Mouse (Mus musculus): Measurements from ENCODE around the gene Ldlrad3.

Ldlrad3 gene

DNA sequence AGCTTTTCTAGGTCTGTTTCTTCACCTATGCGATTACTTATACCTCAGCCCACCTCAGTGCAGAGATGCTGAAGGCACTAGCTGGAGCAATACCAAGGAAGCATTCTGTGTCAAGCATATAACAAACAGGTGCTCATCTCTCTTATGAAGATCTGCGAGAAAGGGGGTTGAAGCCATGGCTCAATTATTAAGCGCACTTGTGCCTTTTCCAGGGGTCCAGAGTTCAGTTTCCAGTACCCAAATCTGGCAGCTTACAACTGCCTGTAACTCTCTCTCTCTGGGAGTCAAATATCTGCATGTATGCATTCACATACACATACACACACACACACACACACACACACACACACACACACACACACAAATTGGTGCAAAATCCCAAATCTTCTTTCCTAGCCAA is 72.4 kb downstream of the Ldlrad3 start:
- DNase-seq (ENCODE audit: low spot score) = no peak

DNA sequence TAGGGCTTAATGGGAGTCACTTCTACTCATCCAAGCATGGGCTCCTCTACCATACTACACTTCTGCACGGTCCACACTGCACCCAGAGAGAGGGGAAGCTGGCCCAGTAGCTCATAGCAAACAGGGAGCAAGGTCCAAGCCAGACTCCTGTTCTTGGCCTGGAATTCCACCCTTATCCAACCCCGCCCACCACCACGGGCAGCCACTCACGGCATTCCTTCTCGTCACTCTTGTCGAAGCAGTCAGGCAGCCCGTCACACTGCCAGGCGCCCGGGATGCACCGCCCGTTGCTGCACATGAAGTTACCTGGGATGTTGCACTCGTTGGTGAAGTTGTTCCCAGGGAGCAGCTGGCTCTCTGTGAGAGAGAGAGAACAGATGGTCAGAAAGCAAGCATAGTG is 72.9 kb downstream of the Ldlrad3 start:
- no peak for DNase-seq (ENCODE audit: low spot score)

DNA sequence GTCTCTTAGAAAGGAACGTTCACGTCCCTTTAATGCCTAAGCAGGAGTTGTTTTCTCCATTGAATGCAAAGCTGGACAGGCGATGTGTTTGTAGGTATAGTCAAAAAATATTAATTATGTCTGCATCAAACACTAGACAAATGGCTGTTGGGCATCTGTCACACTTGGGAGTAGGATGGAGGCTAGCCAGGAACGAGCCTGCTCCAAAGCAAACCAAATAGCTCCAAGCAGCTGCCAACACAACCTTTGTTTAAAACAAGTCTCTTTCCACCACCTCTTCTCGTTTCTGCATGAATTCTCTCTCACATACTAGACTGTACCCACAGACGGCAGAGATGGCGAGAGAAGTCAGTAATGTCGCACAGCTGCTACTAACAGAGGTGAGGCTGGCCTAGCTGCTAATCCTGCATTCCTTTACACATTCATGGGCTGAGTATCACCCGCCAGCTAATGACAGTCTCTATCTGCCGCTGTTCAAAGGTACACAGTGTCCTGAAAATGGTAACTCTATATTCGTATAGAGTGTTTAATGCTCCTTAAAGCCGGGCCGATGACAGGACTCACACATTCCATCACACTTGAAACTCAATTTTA is 74.2 kb downstream of the Ldlrad3 start:
- DNase-seq (ENCODE audit: low spot score) = no peak

DNA sequence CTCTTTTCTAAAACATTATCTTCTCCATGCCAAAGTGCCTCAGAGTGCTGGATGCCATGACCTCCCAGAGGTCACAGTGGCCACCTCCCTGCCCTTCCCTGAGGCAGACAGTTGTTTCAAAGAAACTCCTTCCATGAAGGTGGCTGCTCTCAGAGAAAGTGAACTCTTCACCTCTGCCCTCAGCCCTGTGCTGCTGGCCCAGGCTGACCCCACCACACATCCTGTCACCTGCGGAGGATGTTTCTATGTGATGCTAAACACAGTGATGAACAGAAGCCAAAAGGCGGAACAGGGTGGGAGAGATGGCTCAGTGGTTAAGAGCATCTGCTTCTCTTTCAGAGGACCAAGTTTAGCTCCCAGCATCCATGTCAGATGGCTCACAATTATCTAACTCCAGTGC is 75.9 kb downstream of the Ldlrad3 start:
- DNase-seq (ENCODE audit: low spot score) = no peak

DNA sequence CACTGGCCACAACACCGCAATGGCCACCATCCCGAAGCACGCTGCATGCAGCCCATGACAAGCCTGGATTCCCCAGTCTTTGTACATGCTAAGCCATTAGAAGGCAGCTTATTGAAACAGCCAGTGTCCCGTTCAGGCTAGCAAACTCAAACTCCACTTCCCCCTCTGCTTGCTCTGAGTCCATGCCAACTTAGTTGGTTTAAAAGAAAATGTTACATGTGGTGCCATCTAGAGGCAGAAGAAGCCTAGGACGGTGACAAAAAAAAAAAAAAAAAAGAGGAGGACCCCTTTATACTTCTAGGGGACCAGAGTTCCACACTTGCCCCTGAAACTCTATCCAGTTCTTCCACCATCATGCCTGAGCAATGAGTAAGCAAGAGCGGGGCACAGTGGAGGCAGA is 78.9 kb downstream of the Ldlrad3 start:
- no peak for DNase-seq (ENCODE audit: low spot score)

DNA sequence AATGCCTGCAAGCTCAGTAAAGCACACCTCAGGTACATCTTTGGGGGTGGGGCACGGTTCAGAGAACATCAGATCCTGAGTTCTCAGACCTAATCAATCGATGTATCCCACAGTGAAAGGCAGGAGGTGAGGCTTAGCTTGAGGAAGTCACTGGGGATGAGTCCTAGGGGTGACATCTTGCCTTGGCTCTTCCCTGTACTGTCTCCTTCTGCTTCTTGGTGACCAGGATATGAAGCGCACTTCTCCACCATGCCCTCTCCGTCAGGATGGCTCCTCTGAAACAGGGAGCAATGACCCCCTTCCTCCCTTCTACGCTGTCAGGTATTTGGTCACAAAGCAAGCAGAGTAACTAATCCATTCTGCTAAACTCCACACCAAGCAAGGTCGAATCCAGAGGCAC is 79.5 kb downstream of the Ldlrad3 start:
- DNase-seq (ENCODE audit: low spot score) = no peak

DNA sequence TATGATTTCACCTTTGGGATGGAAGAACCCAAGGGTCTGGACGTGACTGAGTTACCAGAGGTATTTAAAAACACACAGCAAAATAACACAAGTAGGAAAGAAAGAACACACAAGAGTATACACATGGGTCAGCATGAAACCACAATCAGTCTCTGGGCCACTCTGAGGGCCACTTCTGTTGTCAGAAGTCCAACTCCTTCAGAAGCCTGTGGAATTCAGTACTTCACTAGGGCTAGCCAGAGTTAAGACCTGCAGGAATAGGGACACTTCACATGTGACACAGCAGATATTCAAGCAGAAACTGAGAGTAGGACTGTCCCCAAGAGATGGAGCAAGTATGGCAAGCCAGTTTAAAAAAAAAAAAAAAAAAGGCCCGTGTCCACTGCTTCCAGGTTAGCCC is 80.7 kb downstream of the Ldlrad3 start:
- DNase-seq (ENCODE audit: low spot score) = no peak

DNA sequence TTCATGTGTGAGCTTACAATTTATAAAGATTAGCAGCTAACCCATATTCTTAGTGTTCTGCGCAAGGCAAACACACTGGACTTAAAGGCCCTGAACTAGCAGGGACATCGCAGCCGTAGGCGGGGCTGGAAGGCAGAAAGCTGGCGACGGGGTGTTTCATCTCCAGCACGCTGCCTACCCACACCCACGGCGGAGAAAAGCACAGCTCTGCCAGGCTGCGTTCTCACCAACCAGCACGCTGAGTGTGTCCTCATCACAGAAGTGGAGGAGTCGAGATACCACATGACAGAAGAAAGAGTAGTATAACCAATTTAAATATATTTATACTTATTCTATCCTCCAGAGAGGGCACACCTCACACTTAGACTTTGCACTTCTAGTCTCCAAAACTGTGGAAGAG is 82.2 kb downstream of the Ldlrad3 start:
- no peak for DNase-seq (ENCODE audit: low spot score)

DNA sequence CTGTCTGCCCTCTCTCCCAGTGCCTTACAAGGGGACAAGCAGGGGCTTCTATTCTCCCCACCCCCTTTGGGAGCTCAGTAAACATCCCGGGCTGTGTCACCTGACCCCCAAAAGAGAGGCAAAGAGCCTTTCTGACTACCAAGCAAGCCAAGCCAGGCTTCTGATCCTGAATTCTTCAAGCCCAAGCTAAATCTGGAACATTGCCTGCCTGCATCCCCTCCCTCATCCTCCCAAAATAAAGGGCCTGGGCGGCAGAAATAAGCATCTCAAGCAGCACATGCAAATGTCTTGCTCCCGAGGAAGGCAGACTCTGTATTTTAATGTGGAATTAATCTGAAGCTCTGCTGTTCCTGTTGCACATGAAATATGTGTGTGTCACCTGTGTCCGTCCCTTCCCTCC is 85.7 kb downstream of the Ldlrad3 start:
- no peak for DNase-seq (ENCODE audit: low spot score)

DNA sequence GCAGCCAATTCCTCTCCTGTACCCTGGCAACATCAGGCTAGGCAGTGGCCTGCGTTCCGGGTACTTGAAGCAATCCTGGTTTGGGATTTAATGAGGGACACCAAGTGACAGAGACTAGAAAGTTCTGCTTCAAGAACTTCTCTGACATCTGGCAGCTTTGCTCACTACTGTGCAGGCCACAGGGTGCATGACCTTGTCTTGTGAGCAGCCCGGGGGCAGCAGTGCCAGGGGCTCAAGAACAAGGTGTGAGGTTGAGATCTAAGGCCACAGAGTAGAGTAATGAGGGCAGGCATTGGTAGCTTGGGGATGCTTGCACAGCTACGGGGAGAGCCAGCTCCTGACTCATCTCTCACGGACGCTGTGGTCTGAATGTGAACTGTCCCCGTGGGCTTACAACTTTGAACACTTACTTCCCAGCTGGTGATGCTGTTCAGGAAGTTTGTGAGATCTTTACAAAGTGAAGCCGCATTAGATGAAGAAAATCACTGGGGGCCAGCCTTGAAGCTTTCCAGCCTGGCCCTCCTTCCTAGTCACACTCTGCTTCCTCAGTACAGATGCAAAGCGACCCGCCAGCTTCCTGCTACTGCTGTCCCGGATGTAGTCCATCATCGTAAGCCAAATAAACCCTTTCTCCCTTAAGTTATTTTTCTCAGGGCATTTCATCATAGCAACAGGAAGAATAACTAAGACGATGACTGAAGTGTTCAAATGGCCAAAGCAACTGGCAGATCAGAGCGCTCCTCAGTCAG is 86.3 kb downstream of the Ldlrad3 start:
- no peak for DNase-seq (ENCODE audit: low spot score)

DNA sequence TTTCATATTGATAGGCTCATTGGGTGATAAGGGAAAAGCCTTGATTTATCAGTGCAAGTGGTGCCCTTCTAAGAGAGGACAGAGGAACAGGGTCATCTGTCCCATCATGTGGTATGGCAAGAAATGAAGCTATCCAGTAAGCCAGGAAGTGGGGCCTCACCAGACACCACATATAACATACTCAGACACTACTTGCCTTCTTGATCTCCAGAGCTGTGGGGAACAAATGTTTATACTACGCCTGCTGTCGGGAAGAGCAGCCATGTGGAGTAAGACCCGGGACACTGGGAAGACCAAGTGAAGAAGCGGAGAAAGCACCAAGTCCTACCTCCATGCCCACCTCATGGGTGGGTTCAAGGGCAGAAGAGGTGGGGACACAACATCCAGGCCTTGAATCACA is 86.9 kb downstream of the Ldlrad3 start:
- DNase-seq (ENCODE audit: low spot score) = no peak

DNA sequence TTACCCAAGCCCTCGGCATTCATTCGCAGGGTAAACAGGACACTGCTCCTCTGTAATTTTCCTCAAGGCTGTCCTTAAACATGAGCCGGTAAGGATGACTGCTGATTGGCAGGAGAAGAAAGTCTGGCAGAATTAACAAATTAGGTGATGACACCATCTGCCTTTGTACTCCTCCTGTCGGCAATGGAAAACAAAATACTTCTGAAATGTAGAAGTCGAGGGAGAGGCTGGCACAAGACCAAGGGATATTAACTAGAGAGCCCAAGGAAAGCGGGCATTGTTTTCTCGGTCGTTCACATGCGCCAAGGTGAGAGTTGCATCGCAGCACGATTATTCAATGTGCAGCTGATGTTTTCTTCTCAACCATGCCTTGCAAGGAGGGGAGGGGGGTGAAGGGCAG is 91.4 kb downstream of the Ldlrad3 start:
- no peak for DNase-seq (ENCODE audit: low spot score)

DNA sequence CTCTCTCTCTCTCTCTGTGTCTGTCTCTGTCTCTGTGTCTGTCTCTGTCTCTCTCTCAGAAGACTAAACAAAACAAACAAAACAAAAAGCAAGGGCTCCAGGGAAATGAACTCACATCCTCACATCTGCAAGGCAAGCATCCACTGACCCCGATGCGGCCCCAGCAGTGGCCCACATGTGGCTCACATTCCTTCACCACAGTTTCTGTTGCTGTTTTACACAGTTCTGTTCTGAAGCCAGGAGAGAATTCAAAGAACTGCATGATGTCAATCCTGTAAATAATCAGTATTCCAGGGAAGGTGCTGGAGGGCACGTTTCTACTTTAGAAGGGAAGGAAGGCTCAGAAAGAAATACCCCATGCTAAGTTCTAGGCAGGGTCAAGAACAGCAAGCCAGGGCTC is 91.9 kb downstream of the Ldlrad3 start:
- DNase-seq (ENCODE audit: low spot score) = no peak

DNA sequence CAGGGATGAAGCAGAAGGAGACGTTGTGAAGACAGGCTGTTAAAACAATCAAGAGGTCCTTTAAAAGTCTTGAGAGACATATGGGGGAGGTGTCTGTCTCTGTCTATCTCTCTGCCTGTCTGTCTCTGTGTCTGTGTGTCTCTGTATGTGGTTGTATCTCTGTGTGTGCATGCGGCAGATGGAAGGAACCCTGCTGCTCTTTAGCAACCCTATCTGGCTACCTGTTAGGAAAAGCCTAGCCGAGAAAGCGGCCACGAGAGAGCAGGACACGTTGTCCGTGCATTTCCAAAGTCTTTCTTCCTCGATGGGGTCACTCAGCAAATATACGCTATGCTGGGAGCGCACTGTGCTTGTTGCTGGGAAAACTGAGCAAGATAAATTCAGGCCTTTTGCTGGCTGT is 93.6 kb downstream of the Ldlrad3 start:
- DNase-seq (ENCODE audit: low spot score) = no peak

DNA sequence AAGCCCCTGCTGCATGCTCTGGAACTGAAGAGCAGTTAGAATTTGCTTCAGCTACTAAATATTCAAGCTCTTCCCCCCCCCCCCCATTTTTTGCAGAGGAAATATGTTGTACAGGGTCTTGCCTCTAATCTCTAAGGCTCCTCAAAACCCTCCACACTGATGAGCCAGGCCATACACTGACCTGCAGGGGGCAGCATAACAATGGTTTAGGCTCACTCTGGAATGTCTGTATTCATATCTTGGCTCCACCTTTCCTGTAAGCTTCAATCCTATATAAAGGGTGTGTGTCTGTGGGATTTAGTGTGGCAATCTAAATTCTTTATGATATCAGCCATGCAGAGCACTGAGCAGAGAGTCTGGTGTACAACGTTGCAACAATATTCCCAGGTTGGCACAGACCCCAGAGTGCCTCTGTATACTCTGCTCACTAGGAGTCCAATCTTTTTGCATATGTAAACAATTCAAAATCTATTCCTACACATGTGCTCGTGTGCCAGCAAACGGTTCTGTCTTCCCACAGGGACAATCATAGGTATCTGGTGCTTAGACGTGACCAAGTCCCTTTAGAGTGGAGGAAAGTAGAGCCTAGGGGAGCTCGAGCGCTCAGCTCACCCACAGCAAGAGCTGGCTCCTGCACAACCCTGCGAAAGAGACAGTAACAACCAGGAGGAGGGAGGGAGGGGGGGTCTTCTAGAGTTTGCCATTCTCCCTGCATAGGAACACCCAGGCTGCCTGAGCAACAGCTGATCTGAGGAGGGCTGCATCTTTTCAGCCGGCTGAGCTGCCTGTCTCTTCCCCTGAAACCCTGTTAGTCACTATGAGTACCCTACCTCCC is 94.5 kb downstream of the Ldlrad3 start:
- peak; percentile 92 for DNase-seq (ENCODE audit: low spot score)

DNA sequence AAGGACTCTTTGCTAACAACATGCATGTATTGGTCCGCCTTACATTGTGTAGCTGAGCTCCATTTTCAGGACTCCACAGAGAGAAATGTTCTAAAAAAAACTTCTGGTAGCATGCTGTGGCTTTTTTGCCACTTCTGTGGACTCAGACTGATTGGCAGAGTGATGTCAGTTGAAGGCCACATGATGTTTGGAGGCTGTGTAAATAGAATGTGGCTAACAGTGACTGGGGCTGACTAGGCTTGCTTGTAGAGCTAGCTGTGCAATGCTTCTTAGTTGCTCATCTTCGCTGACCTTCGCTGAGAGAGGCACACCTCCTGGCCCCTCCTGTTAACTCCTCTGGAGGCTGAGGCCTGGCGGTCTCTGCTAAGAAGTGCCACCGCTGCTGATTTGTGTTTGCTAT is 98.4 kb downstream of the Ldlrad3 start:
- DNase-seq (ENCODE audit: low spot score) = no peak

DNA sequence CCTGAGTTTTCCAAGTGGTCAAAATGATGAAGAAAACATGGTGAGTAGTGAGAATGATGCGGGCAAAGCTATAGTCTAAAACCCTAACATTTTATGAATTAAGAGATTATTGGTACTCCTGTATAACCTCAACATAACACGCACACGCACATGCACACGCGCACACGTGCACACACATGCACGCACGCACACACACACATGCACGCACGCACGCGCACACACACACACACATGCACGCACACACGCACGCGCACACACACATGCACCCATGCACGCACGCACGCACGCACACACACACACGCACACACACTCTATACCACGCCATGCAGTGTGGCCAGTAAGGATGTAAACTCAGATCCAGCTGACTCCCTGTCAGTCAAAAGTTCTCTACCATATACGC is 99.6 kb downstream of the Ldlrad3 start:
- no peak for DNase-seq (ENCODE audit: low spot score)

DNA sequence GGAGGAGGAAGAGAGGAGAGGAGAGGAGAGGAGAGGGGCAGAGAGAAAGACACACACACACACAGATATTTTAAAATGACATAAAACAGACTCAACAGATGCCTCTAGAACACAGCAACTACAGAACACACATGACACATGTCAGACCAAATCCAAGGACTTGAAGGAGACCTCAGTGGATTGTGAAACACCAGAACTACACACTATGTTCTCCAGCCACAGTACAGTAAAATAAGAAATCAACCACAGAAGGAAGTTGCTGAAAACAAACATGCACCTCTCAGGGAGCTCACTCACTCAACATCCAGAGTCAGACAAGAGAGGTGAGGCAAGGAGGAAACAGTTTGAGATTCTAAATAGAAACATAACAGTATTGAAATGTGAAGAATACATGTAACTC is 103.4 kb downstream of the Ldlrad3 start:
- DNase-seq (ENCODE audit: low spot score) = no peak

DNA sequence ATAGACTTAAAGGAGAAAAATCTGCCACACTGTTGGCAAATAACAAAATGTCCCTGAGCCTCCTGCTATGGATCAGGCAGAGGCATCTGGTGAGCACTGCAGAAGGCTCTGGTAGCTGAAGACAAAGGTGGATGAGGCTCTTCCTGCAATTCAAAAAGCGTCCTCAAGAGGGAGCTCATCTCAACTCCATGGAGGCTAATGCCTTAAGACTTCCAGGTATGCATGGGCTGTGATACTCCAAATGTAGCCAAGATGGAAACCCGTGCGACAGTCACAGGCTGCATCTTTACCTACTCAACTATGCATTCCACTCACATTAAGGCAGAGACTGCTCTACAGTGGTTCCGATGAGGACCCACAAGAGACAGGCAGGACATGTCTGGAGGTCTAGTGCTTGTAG is 108.6 kb downstream of the Ldlrad3 start:
- peak; percentile 84 for DNase-seq (ENCODE audit: low spot score)

DNA sequence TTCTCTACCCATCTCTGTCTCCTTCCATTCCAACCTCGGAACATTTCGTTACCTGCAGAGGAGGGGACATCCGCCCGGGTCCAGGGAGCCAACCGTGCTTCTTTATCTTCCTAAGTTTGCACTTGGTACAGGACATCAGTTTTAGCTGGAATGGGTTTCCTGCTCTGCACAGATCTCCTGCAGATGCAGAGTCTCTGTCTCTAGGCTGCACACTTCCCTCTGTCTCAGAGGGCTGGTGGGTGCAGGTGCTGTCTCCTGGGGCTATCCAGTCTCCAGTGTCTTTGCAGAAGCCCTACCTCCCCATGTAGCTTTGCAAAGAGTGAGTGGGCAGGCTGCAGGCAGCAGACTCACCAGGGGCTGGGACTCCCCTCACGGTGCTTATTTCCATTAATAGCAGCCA is 109.9 kb downstream of the Ldlrad3 start:
- DNase-seq (ENCODE audit: low spot score) = no peak

DNA sequence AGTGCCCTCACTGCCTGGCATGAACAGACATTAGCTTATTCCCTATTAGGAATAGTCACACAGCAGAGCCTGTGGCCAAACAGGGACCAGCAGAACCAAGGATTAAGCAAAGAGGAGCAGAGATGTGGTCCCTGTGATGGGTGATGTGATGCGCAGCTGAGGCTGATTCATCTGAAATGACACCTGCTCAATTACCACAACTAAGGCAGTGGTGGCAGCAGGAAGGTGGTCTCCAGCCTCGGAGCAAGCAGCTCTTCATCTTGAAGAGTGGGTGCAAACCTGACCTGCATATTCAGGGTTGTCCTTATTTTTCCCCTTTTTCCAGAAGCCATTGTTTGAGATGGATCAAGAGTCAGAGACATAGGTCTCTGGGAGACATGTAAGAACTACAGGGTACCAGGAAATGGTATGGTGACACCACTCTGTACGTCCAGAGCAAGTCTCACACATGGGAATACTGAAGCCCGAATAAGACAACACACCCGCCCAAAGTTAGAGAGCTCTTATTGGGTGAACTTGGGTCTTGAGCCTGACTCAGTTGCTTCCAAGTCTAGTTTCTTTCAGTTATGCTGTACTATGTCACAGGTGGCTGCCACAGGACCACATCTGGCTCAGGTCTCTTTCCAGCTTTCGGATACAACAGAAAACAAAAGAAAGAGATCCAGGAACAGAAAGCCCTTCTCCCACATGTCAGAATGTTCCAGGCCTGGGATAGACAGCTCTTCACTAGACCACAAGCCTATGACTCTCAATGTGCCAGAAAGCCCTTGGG is 112.7 kb downstream of the Ldlrad3 start:
- DNase-seq (ENCODE audit: low spot score) = no peak

DNA sequence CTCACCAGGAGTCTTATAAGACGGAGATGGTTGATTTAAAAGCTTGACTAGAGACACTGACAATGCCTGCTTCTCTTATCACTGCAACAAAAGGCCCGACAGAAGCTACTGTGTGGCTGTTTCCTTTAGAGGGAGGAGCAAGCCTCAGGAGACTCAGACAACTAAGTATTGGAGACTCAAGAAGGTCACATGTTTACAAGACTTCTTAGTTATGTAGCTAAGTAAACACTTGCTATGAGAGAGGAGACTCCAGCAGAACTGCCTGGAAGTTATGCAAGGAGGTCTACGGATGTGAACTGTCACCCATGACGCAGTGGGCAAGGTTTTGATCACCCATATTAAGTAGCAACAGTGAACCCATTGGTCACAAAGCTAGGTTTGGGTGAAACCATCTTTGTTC is 113.3 kb downstream of the Ldlrad3 start:
- no peak for DNase-seq (ENCODE audit: low spot score)

Data from retina, embryonic 14.5 days (tissue).